Mouse (Mus musculus) ES-E14 (cell line): ENCODE data around the gene Chrnd.

Source experiments
- HCFC1 ChIP-seq: IDR thresholded peaks from 2 replicates; pipeline ENCODE4 v1.6.1; 2012; ENCODE audit warnings: low read length, inconsistent platforms, borderline replicate concordance; ENCODE audit not compliant: insufficient read depth
- MAFK ChIP-seq: IDR thresholded peaks from 2 replicates; pipeline ENCODE4 v1.6.1; 2014; ENCODE audit warnings: mild to moderate bottlenecking, low read depth, low read length, inconsistent platforms; ENCODE audit not compliant: insufficient read depth
- ZNF384 ChIP-seq: IDR thresholded peaks from 2 replicates; pipeline ENCODE4 v1.6.1; 2012; ENCODE audit warnings: low read depth, low read length, inconsistent platforms

- TF ChIP-seq HCFC1 (no peak), MAFK (no peak), ZNF384 (no peak)
Observed at GRCm38 (mm10) chr1:87180896-87181295, 9.5 kb upstream of the Chrnd start.
